Mouse (Mus musculus) left cerebral cortex, postnatal 10 days (tissue): ENCODE results near the gene Lhpp. TPM values are rescaled to one million over a fixed set of nuclear protein-coding genes. Genes with fewer than 3 reads are reported as not detected.

ENCODE experiments used
- DNase-seq, 2 experiments: peaks; one replicate each; pipeline ENCODE4 v3.0.0; 2021 to 2022; ENCODE audit warnings: low spot score in 2 of 2, mixed read lengths in 1 of 2; ENCODE audit errors: extremely low spot score in 1 of 2
- intact Hi-C: fragments of 180-260 bp; cut with DNase I; formaldehyde crosslinking; loops from one replicate; pipeline ENCODE4 v1.15.1; 2025
- total RNA-seq, 2 experiments: library from RNA; stranded (reverse); gene quantifications; 2 replicates each; pipeline ENCODE4 v1.2.3; 2021

Gene Lhpp
- total RNA-seq, 2 experiments from 2014 or later: 28.6 to 31.6 TPM

GRCm38 (mm10) chr7:132668604-132669003 lies 58.2 kb downstream of the Lhpp start:
- DNase-seq: peak in 1 of 2 experiments; percentile 58
- intact Hi-C loops: no loop called here

- no peak for DNase-seq
- intact Hi-C loops: no loop called here
Observed at GRCm38 (mm10) chr7:132669999-132670862, 59.8 kb downstream of the Lhpp start.

GRCm38 (mm10) chr7:132670863-132671165 lies 60.4 kb downstream of the Lhpp start:
- intact Hi-C loops: no loop called here
- DNase-seq: no peak

GRCm38 (mm10) chr7:132672481-132672959 lies 62.1 kb downstream of the Lhpp start:
- no peak for DNase-seq
- intact Hi-C loops: no loop called here

GRCm38 (mm10) chr7:132673931-132674755 lies 63.7 kb downstream of the Lhpp start:
- intact Hi-C loops: no loop called here
- peak in 1 of 2 experiments; percentile 73 for DNase-seq

GRCm38 (mm10) chr7:132675922-132676321 lies 65.5 kb downstream of the Lhpp start:
- no peak for DNase-seq
- intact Hi-C loops: no loop called here

GRCm38 (mm10) chr7:132679117-132679516 lies 68.7 kb downstream of the Lhpp start:
- DNase-seq: no peak
- intact Hi-C loops: no loop called here

- DNase-seq: no peak
Observed at GRCm38 (mm10) chr7:132679549-132679948, 69.1 kb downstream of the Lhpp start.

GRCm38 (mm10) chr7:132681296-132681695 lies 70.9 kb downstream of the Lhpp start:
- intact Hi-C loops: no loop called here
- no peak for DNase-seq

More at GRCm38 (mm10) chr7:132679549-132679948, 69.1 kb downstream of the Lhpp start:
- intact Hi-C loops: no loop called here

- intact Hi-C loops: no loop called here
- DNase-seq: no peak
Observed at GRCm38 (mm10) chr7:132681831-132682230, 71.4 kb downstream of the Lhpp start.

- intact Hi-C loops: no loop called here
Observed at GRCm38 (mm10) chr7:132682336-132682735, 71.9 kb downstream of the Lhpp start.

GRCm38 (mm10) chr7:132682901-132683300 lies 72.5 kb downstream of the Lhpp start:
- no peak for DNase-seq
- intact Hi-C loops: no loop called here

More at GRCm38 (mm10) chr7:132682336-132682735, 71.9 kb downstream of the Lhpp start:
- no peak for DNase-seq

- intact Hi-C loops: no loop called here
- DNase-seq: no peak
Observed at GRCm38 (mm10) chr7:132683923-132684322, 73.5 kb downstream of the Lhpp start.

- no peak for DNase-seq
- intact Hi-C loops: no loop called here
Observed at GRCm38 (mm10) chr7:132686515-132686914, 76.1 kb downstream of the Lhpp start.

GRCm38 (mm10) chr7:132687897-132688296 lies 77.5 kb downstream of the Lhpp start:
- intact Hi-C loops: no loop called here
- DNase-seq: no peak

GRCm38 (mm10) chr7:132688721-132689120 lies 78.3 kb downstream of the Lhpp start:
- intact Hi-C loops: no loop called here
- DNase-seq: no peak

GRCm38 (mm10) chr7:132689722-132690121 lies 79.3 kb downstream of the Lhpp start:
- no peak for DNase-seq
- intact Hi-C loops: no loop called here

- intact Hi-C loops: no loop called here
- no peak for DNase-seq
Observed at GRCm38 (mm10) chr7:132690716-132691472, 80.5 kb downstream of the Lhpp start.

GRCm38 (mm10) chr7:132692719-132693118 lies 82.3 kb downstream of the Lhpp start:
- DNase-seq: peak; percentile 46 to 66
- intact Hi-C loops: no loop called here
